8 mouse cellular contexts compared by ENCODE assay signal in the genomic region with DNA sequence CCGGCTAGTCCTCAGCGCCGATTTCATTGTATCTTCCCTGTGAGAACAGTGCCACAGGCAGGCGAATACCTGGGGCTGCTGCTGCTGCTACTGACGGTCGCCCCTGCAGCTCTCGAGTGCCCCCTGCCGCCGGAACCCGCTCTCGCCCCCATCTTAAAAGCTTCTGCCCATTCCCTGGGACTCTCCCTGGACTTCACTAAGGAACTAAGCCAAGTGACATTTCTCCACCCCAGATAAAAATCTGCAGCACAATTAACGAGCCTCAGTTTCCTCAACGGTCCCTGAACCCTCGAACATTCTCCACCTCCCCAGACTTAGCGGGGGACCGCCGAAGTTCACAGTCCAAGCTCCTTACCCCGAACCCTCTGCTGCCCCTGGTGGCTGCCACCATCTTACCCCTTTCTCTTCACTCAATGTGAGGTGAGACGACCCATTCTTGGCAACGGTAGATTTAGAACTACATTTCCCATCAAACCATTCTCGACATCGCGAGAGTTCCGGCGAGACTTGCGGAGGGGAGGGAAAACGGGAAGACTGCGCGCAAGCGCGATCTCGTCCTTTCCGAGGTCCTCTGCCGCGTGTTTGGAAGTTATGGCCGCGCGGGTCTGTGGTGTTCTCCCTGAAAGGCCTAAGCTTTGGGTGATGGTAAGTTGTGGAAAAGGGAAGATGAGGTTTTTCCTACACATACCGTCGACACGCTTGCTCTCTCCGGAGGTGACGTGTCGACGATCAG. TPM values are rescaled to one million over a fixed set of nuclear protein-coding genes. Genes with fewer than 3 reads are reported as not detected.
DNase-seq lines count a peak whose midpoint lies in the region; ATAC-seq lines count a peak whose summit lies in the region.

No protein-coding gene starts in this region.

- H3K4me3 ChIP-seq in hindbrain, embryonic 16.5 days (ENCODE audit: low read length): peak overlapping the region; percentile 75
- H3K4me3 ChIP-seq in macrophage (ENCODE audit: inconsistent target): peak overlapping the region; percentile 95

- peaks cover 29% of the 10 kb centered on the region for H3K79me2 ChIP-seq in macrophage (ENCODE audit: inconsistent target)

- H3K27ac ChIP-seq in hindbrain, embryonic 16.5 days (ENCODE audit: low read depth, low read length): peak overlapping the region; percentile 65; the same call in 1 of the 2 replicates
- H3K27ac ChIP-seq in macrophage: peak overlapping the region; percentile 50

- H3K9me3 ChIP-seq in hindbrain, embryonic 16.5 days (ENCODE audit: control insufficient read depth, low read length): no peaks in the 10 kb centered on the region

- peaks cover 27% of the 10 kb centered on the region for H3K4me1 ChIP-seq in hindbrain, embryonic 16.5 days (ENCODE audit: control insufficient read depth, insufficient read depth, low read depth, low read length)

- no peaks in the 10 kb centered on the region for H3K27me3 ChIP-seq in hindbrain, embryonic 16.5 days (replicated peaks; ENCODE audit: control insufficient read depth, insufficient read depth, low read length)

- WGBS in hindbrain, embryonic 16.5 days: 3% methylated on average over 45 of the region's 45 CpGs
- WGBS in macrophage (ENCODE audit: missing documents): under 1% methylated on average over 45 of the region's 45 CpGs

- DNase-seq in T-cell, adult 2 months (ENCODE audit: low spot score): peak; percentile 97
- DNase-seq in cerebellum, postnatal 36 days: peak; percentile 97 to 99
- DNase-seq in frontal cortex, postnatal 36 days (ENCODE audit: low spot score in 2 of 2): peak; percentile 97 to 98
- peak; percentile 97 to 99 for DNase-seq in left cerebral cortex, adult 18-20 months (ENCODE audit: low spot score in 2 of 2)
- peak; percentile 97 for DNase-seq in right cerebral cortex, adult 18-20 months
- DNase-seq in urinary bladder, postnatal 10 days (ENCODE audit: low spot score): peak; percentile 97

- peak; percentile 94 for ATAC-seq in hindbrain, embryonic 16.5 days

- peak overlapping the region; percentile 75 for H3K9ac ChIP-seq in hindbrain, embryonic 16.5 days (ENCODE audit: low read depth, low read length)

- H3K4me2 ChIP-seq in hindbrain, embryonic 16.5 days (ENCODE audit: low read length): peak overlapping the region; percentile 83

- H3K36me3 ChIP-seq in hindbrain, embryonic 16.5 days (ENCODE audit: control insufficient read depth, insufficient read depth, low read length): peaks cover 8% of the 10 kb centered on the region
- H3K36me3 ChIP-seq in macrophage (ENCODE audit: inconsistent target): peaks cover 33% of the 10 kb centered on the region; the same call in 1 of the 2 replicates

RNA-seq across cellular contexts. Expression of gene Cygb, which starts 17.2 kb away (rescaled TPM):
- 34.4 and 37.4 TPM in 2 replicates for polyA plus RNA-seq in hindbrain, embryonic 16.5 days (2015; fragmentation: Nextera tagmentation; extraction: Ambion mirVana)
- 10 to 100 TPM; 48.6 to 55.9 TPM for total RNA-seq in left cerebral cortex, adult 18-20 months (2021)
- total RNA-seq in macrophage (2018; cell fraction: chromatin; rRNA removed): under 1 TPM in 1 of 26 experiments, not detected in 25; 0.44 TPM
- total RNA-seq in macrophage (2018; cell fraction: cytosol; rRNA removed): not detected
- total RNA-seq in macrophage (2018; cell fraction: nucleus; rRNA removed): not detected
- not detected in 3 replicates for polyA plus RNA-seq in macrophage (2018)

RNA-seq across cellular contexts. Expression of gene Prcd, which starts 17.9 kb away (rescaled TPM):
- polyA plus RNA-seq in hindbrain, embryonic 16.5 days (2015; fragmentation: Nextera tagmentation; extraction: Ambion mirVana): 3.1 and 4.2 TPM in 2 replicates
- 1 to 10 TPM; 3.7 to 7.9 TPM for total RNA-seq in left cerebral cortex, adult 18-20 months (2021)
- total RNA-seq in macrophage (2018; cell fraction: chromatin; rRNA removed): not detected
- not detected for total RNA-seq in macrophage (2018; cell fraction: cytosol; rRNA removed)
- not detected for total RNA-seq in macrophage (2018; cell fraction: nucleus; rRNA removed)
- not detected in 3 replicates for polyA plus RNA-seq in macrophage (2018)

RNA-seq across cellular contexts. Expression of gene Rhbdf2, which starts 44.5 kb away (rescaled TPM):
- polyA plus RNA-seq in hindbrain, embryonic 16.5 days (2015; fragmentation: Nextera tagmentation; extraction: Ambion mirVana): 1.7 and 2.1 TPM in 2 replicates
- 1 to 10 TPM; 1.6 to 1.9 TPM for total RNA-seq in left cerebral cortex, adult 18-20 months (2021)
- total RNA-seq in macrophage (2018; cell fraction: chromatin; rRNA removed): 100 to 1,000 TPM in 25 of 26 experiments, 10 to 100 TPM in 1; 94.6 to 827 (median 311) TPM
- 100 to 1,000 TPM in 2 of 26 experiments, 10 to 100 TPM in 24; 20.5 to 164 (median 49.9) TPM for total RNA-seq in macrophage (2018; cell fraction: cytosol; rRNA removed)
- 100 to 1,000 TPM in 22 of 26 experiments, 10 to 100 TPM in 4; 71.5 to 628 (median 234) TPM for total RNA-seq in macrophage (2018; cell fraction: nucleus; rRNA removed)
- 14.2 to 37.1 TPM (median 21.7 TPM) in 3 replicates for polyA plus RNA-seq in macrophage (2018)

Comparison
In these comparisons a context has a peak if more than half of its experiments do, and no peak if none do; other contexts are left out.
1. Peak in every context shown above with its lines: DNase-seq, ATAC-seq, H3K4me3 ChIP-seq and H3K27ac ChIP-seq.
2. RNA of gene Cygb, which starts 17.2 kb away (polyA plus RNA-seq): 34.4 to 37.4 TPM in hindbrain, embryonic 16.5 days; not detected in macrophage; every median in the first group is over 10 times any median in the second.